Mouse (Mus musculus) c-Kit-negative CD71-positive TER-119-positive erythroid progenitor cells, embryonic 14.5 days (primary cell): ENCODE measurements around the gene Rpl23.
"Not testable (repeated sequence)": the region's sequence is repeated elsewhere in the genome, so short reads cannot be mapped to it uniquely, and the experiment has no call there.

Source experiments
- DNase-seq: peaks from one replicate; pipeline ENCODE4 v3.0.0-alpha.2; 2013; ENCODE audit warnings: low read depth, low spot score

The Rpl23 gene

GRCm38 (mm10) chr11:97766154-97766881, 15.9 kb downstream of the Rpl23 start, which contains the start of gene Cwc25:
Gene Cwc25 (minus strand): TSS chr11:97766556.
- DNase-seq: peak; percentile 89

DNA sequence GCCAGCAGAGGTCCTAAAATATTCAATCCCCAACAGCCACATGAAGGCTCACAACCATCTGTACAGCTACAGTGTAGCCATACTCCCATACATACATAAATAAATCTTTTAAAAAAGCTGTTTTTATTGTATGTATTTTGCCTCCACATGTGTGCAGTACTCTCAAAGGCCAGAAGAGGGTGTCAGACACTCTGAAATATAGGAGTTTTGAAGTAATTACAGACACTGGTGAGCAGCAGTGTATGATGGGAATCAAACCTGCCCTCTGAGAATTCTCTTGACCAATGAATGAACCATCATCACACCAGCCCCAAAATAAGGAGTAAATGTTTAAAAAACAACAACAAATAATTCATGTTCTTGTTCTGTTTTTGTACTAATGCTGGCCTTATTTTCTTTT, 20.6 kb downstream of the Rpl23 start:
- no peak for DNase-seq

GRCm38 (mm10) chr11:97758942-97759341, 23.3 kb downstream of the Rpl23 start:
- no peak for DNase-seq

- DNase-seq: no peak
These were observed 24.1 kb downstream of the Rpl23 start for GRCm38 (mm10) chr11:97758125-97758524.

GRCm38 (mm10) chr11:97753277-97753676, 29.0 kb downstream of the Rpl23 start:
- no peak for DNase-seq

DNA sequence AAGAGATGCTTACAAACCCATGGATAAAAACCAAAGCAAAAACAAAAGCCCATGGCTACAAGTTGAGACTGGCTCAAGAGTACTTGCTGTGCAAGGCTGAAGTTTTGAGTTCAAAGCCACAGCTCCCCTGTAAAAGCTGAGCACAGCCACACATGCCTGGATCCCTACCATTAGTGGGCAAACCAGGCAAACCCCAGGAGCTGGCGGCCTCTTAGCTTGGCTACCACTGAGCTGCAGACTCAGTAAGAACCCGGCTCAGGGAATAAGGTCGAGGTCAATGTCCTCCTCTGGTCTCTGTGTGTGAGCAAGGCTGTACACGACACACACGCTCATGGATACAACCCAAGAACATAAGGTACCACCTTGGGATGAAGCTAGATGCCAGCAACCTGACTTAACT, 33.7 kb downstream of the Rpl23 start:
- no peak for DNase-seq

DNA sequence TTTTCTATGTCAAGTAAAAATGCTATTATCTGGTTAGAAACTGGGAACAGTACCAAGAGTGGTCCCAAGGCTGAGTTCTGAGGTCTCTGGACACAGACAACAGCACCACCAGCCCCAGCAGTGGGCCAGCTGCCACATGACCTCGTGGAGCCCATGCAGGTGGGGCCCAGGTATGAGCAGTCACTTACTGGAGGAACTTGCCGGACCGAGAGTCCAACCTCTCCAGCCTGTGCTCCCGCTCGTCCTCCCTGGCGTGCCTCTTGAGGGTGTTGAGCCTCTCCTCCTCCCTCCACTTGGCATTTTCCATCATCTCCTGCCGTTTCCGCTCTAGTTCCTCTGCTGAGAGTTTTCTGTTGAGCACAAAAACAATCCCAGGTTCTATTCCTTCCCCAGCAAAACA, 34.5 kb downstream of the Rpl23 start:
- DNase-seq: no peak

- no peak for DNase-seq
These were observed 36.9 kb downstream of the Rpl23 start for GRCm38 (mm10) chr11:97745331-97745721.

- DNase-seq: peak; percentile 97
These were observed 37.4 kb downstream of the Rpl23 start for GRCm38 (mm10) chr11:97744718-97745330.

DNA sequence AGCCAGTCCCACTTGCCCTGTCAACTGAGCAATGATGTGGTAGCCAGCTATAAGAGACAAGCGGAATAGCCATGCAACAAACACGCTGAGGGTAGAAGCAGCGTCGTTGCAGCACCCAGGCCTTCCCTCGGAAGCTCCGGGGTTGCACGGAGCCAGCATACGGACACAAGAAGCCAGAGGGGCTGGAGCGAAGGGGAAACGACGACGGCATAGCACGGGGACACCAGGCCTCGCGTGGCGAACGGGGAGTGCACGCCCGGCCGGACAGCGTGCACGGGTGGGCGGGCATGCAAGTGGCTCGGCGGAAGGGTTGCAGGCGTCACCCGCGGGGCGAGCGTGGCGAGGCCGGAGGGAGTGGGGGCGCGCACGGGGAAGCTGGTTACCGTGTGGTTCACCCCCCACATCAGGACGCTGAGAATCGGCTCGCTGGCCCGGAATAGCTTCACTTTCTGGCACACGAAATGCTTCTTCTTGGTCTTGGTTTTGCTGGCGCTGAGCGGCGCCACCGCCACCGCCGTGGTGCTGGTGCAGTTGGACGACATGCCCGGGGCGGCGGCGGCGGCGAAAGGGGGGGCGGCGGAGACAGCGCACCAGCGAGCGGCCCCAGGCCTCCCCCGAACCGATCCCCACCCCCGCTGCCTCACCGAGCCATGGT, 38.0 kb downstream of the Rpl23 start, which contains the start of gene Pip4k2b:
Gene Pip4k2b, minus strand, starts transcription at position 642 of the 655 bp plus-strand sequence.
- peak; percentile 36 for DNase-seq

- no peak for DNase-seq
These were observed 38.8 kb downstream of the Rpl23 start for GRCm38 (mm10) chr11:97743423-97743822.

DNA sequence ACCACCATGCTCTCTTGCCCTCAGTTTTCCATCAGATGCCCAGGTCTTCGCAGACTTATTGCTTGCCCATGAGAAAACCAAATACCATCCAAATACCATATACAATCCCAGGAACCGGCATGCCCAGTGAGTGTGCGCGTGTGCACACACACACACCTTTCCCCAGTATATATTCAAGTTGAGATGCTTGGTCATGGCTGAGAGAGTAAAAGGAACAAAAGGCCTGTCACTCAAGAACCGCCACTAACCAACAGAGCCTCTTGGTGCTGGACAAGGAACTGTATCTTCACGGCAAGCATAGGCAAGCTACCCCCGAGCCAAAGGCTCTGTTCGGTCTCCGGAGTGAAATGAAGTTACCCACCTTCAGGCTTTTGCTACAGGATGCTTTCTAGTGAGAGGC, 39.6 kb downstream of the Rpl23 start:
- no peak for DNase-seq

DNA sequence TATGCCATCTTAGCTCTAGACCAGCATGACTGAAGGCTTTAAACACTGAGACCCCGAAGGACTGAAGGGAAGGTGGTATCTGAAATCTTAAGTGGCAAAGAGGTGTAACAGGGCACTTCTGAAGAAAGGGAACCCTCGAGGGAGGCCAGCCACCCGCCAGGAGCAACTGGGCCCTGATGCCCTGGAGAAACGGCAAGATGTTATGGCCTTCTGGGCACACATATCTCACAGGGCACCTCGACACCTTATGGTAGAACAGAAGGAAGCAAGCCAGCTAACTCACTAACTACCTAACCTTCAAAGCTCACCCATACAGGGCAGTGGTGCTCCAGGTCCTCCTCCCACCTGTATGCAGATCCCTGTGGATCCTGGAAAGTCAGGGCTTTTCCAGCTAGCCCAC, 40.1 kb downstream of the Rpl23 start:
- no peak for DNase-seq

- no peak for DNase-seq
These were observed 42.0 kb downstream of the Rpl23 start for GRCm38 (mm10) chr11:97740190-97740589.

DNA sequence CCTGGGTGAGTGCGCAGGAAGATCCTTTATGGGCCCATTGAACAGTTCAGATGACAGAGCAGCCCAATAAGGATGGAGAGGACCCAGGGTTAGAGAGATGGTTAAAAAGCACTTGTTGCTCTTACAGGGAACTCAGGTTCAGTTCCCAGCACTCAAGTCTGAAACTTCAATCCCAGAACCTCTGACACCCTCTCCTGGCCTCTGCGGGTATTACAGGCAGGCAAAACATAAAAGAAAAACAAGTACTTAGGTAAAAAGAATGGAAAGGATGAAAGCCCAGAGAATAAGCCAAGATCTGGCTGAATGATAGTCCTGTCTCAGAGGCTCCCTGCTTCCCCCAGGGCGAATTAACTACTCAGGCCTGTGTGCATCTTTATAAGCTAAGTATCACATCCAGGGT, 43.1 kb downstream of the Rpl23 start:
- DNase-seq: no peak

- no peak for DNase-seq
These were observed 43.5 kb downstream of the Rpl23 start for GRCm38 (mm10) chr11:97738703-97739102.

DNA sequence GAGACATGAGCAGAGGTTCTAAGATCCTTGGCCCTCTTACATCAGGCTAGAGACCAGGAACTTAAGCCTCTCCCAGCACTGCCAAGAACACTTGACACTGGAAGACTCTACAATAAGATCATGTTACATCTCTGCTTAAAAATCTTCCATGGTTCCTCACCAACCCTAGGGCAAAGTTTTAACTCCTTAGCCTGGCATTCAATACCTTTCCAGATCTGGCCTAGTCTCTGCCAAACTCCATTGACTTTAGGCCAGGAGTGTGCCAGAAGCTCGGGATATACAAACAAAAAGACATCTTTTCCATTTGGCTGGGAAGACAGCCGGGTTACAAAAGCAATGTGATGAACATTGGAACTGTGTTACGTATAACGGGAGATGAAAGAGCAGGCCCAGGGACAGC, 44.6 kb downstream of the Rpl23 start:
- DNase-seq: no peak

DNA sequence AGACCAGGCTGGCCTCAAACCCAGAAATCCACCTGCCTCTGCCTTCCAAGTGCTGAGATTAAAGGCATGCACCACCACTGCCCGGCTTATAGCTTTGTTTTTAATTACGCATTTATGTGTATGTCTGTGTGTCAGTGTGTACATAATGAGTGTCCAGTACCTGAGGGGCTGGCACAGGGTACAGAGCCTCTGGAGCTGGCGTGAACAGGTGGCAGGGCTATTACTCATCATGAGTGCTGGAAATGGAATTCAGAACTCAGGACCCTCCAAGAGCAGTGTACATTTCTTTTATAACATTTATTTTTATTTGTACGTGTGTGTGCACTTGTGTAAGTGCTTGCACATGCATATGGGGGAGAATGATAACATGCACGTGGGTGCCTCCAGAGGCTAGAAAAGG, 45.6 kb downstream of the Rpl23 start:
- DNase-seq: no peak

- DNase-seq: not testable (repeated sequence)
These were observed 47.4 kb downstream of the Rpl23 start for GRCm38 (mm10) chr11:97734810-97735209.

GRCm38 (mm10) chr11:97733689-97734088, 48.5 kb downstream of the Rpl23 start:
- DNase-seq: no peak

DNA sequence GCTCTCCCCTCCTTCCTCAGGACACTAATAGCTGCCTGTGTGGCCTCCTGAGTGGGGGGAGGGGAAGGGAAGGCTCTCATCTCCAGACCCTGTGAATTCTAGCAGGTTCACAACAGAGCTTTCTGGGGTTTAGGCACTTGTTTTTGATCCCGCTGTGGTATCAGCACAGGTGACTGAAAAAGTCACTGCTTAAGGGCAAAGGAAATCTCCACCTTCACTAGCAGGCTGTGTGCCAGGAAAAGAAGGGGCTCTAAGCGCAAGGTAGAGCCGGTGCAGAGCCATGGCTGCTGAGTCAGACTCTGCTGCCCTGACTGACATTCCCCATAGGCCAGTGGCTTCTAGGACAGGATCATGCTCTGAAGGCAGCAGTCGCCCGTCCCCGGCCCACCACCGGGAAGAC, 53.5 kb downstream of the Rpl23 start:
- DNase-seq: no peak

DNA sequence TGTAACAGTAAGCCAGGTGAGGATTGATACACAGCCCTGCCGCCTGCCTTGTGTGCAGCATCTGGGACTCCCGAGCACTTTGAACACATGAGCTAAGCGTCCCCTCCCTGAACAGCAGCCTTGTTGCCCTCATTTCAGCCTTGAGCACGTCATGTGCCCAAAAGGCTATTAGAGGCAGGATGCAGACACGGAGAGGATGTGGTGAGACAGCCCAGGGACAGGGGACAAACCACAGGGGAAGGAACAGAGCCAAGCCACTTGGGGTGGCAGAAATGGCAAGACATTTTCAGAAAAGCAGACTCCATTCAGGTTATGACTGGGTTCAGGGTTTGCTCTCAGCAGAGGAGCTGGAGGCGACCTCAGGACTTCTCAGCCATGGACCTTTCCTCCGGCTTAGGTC, 53.9 kb downstream of the Rpl23 start:
- no peak for DNase-seq
